Mouse (Mus musculus) frontal cortex, postnatal 14 days (tissue): ENCODE results near the gene Cd59a.
"Not testable (repeated sequence)": the region's sequence is repeated elsewhere in the genome, so short reads cannot be mapped to it uniquely, and the experiment has no call there.

Experiments used
- DNase-seq, 2 experiments: peaks; one replicate each; pipeline ENCODE4 v3.0.0; 2022; ENCODE audit warnings: low spot score in 2 of 2

Gene Cd59a

DNA sequence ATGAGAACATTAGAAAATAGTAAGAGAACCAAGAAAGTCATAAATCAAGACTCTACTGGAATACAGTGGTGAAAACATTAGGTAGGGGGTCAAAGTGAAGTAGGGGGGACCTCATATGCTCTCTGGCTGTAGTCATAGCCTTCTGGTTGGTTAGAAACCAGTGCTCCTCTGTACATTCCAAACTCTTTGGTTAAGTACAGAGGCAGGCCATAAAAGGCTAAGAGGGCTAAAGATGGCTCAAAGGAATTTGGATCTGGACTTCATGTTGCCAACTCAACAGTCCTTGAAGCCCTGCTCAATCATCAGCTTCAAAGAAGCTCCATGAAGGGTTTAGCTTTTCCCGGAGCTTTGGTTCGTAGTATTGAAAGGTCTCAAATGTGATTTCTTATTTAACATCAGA lies 13.4 kb downstream of the Cd59a start:
- DNase-seq: not testable (repeated sequence)

GRCm38 (mm10) chr2:104109528-104109927 lies 13.9 kb downstream of the Cd59a start:
- no peak for DNase-seq

DNA sequence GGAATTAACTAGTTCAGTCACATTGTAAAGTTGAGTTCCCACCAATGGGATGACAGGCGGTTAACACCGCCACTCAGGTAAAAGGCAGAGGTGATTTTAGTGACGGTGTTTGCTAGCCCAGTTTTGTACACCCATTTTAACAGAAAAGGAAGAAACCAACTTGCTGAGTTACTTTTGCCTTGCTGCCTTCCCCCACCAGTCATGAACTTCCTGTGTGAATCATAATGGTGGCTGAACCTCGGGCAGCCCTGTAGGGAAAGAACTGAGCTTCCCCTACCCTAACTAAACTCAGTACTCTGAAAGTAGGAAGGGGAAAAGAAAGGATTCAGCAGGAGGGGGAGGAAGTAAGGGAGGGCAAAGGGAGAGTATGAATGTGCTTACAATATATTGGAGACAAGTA lies 14.4 kb downstream of the Cd59a start:
- DNase-seq: no peak

DNA sequence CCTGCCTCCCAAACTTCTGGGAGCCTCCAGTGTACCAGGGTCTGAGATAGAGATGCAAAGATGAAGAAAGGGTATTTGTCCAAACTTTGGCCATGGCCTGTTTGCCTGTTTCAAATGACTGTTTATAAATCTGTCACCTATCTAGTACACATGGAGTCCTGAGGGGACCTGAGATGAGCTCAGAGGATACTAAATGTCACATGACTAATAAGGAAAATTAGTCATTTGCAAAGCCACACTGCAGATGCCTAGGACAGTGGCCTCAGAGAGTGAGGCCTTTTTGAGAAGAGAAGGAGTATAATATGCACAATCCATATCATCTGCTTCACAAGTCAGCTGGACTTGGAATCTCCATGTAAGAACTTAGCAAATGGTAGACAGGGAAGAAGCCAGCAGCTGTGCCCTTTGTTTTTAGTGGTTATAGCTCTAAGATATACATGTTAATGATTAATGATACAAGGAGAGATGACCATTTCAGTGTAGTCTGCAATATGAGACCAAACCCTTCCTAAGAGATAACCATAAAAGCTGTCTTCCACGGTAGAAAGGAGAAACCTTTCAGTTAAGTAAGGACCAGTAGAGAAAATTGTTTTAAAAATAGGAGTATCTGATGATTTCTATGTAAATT lies 15.7 kb downstream of the Cd59a start:
- DNase-seq: not testable (repeated sequence)

GRCm38 (mm10) chr2:104113563-104113962 lies 18.0 kb downstream of the Cd59a start:
- DNase-seq: not testable (repeated sequence)

GRCm38 (mm10) chr2:104114898-104115297 lies 19.3 kb downstream of the Cd59a start:
- no peak for DNase-seq

GRCm38 (mm10) chr2:104117173-104117572 lies 21.6 kb downstream of the Cd59a start:
- DNase-seq: not testable (repeated sequence)

DNA sequence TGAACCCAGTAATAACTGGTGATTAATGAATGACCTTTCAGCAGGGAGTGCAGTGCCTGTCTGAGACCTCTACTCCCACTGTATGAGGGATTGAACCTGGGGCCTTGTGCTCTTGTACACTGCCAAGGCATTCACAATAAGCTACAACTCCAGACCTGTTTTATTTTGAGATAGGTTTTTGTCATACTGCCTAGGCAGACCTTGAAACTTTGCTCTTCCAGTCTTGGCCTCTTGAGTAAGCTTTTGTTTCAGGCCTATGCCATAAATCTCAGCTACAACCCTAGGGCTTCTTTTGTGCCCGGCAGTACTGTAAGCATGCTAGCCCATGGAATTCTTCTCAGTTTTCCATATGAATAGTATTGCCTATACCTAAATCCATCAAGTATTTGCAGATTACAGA lies 23.5 kb downstream of the Cd59a start:
- no peak for DNase-seq

GRCm38 (mm10) chr2:104120312-104120711 lies 24.7 kb downstream of the Cd59a start:
- DNase-seq: no peak

GRCm38 (mm10) chr2:104121681-104122504 lies 26.3 kb downstream of the Cd59a start:
- DNase-seq: no peak

DNA sequence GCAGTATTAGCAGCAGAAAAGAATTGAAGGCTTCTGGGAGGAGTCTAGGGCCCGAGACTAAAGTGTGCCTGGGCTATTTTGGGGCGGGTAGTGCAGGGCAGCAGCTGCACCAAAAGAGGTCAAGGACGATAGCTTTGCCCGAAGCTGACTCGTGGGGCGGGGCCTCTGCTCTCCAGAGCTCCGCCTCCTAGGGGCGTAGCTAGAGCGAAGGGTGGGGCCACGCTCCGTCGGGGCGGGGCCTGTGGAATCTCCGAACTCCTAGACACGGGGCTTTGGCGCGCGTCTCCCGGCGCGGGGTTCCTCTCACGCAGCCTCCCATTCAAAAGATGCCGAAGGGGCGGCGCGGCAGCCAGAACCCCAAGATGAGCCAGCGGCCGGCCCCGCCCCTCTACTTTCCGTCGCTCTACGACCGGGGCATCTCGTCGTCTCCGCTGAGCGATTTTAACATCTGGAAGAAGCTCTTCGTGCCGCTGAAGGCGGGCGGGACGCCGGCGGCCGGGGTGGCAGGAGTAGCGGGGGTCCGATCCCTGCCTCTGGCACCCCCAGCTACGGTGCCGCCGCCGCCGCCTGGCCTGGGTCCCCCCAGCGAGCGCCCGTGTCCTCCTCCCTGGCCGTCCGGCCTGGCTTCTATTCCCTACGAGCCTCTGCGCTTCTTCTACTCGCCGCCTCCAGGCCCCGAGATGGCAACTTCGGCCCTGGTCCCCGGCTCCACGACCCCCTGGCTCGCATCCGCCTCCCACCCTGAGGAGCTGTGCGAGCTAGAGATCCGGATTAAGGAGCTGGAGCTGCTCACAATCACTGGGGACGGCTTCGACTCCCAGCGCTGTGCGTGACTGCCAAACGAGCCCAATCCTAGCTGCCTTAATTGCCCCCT lies 27.1 kb downstream of the Cd59a start, which contains the start of gene A930018P22Rik:
A930018P22Rik (plus strand) TSS at position 265 of the 874 bp plus-strand sequence.
- DNase-seq: peak; percentile 72 to 82

- no peak for DNase-seq
Measured at GRCm38 (mm10) chr2:104123540-104123939, 27.9 kb downstream of the Cd59a start.

DNA sequence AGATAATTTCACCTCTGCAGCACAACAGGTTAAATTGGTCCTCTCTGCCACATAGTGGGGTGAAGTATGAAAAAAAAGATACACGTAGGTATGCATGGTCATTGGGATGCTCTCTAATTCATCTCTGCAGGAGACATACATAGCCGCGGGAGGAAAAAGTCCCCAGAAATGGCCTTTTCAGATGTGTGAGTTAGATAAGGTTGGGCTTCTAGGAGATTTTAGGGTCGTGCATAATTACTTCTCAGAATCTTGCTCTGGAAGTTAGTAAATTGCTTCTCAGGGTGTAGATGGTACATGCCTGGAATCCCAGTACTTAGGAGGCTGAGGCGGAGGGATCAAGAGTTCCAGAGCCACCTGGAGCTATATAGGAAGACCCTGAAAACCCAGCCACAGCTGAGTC lies 28.5 kb downstream of the Cd59a start:
- no peak for DNase-seq

GRCm38 (mm10) chr2:104128803-104129531 lies 33.4 kb downstream of the Cd59a start:
- no peak for DNase-seq

GRCm38 (mm10) chr2:104130165-104130564 lies 34.6 kb downstream of the Cd59a start:
- no peak for DNase-seq

DNA sequence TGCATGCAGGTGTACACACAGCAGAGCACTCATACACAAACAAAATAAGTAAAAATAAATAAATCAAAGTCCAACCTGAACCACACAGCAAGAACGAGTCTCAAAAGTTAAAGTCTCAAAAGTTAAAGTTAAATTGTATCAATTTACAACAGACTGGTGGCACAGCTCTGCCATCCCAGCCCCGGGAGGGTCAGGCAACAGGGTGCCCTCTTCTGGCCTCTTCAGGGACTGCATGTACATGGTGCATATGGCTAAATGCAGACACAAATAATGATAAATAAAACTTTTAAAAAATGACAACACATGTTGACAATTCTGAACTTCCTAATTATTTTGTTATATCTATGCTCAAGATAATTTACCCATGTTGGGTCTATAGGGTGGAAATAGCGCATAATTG lies 35.4 kb downstream of the Cd59a start:
- DNase-seq: no peak

GRCm38 (mm10) chr2:104132266-104132859 lies 36.8 kb downstream of the Cd59a start:
- DNase-seq: no peak

GRCm38 (mm10) chr2:104133042-104133810 lies 37.6 kb downstream of the Cd59a start:
- no peak for DNase-seq

GRCm38 (mm10) chr2:104134150-104135056 lies 38.8 kb downstream of the Cd59a start:
- peak in 1 of 2 experiments; percentile 51 for DNase-seq
